ENCODE assay signal across 8 mouse cellular contexts in the genomic region with DNA sequence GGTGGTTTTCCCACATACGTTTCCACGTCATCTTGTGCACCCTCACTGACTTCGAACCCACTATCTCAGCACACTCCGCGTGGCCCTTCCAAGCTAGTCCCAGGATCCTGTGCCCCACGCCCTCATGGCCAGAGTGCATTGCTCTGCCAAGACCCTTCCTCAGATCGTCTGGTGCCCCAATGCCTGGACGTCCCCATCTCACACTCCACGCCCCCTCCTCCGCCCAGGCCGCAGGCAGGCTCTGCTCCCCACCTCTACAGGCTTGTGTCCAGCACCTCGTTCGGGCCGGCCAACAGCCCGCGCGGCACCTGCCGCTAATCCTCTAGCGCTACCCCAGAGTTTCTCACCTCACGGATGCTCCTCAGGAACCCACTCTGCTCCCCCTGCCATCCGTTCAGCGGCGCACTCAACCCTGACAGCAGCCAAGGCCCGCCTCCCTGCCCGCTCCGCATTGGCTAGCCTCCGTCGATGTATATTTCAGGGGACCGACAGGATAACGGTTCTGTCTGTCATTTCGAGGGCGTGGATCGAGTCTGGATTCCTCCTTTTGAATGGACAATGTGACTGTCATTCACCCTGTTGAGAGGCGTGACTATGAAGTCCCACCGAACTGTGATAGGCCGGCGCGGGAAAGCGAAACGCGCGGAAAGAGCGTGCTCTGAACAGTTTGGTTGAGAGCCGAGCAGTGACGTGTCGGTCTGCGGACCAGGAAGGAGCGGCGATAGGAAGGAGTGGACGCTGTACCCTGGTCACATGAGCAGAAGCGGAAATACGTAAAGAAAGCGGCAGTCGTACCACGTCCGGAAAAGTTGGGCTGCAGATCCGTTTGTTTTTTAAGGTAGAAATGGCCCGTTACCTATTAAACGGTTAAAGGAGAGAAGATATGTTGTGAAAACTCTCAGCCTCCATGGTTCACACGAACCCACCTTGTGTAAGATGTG. TPM values are rescaled to one million over a fixed set of nuclear protein-coding genes. Genes with fewer than 3 reads are reported as not detected.
DNase-seq lines count a peak whose midpoint lies in the region; ATAC-seq and TF ChIP-seq lines count a peak whose summit lies in the region.

A gene (minus strand): TSS at position 477 of the 941 bp plus-strand sequence.

- under 1% methylated on average over 60 of the region's 60 CpGs for WGBS in kidney, embryonic 14.5 days
- under 1% methylated on average over 60 of the region's 60 CpGs for WGBS in limb, embryonic 15.5 days

- peak; percentile 99 for DNase-seq in A20 (ENCODE audit: low read depth, low spot score)
- DNase-seq in heart, adult 9 months (ENCODE audit: low spot score in 2 of 2) = peak; percentile 99
- peak; percentile 94 to 96 for DNase-seq in monocyte, adult 2 months (ENCODE audit: low read depth in 1 of 2, low spot score in 2 of 2)
- peak; percentile 99 for DNase-seq in spleen, postnatal 36 days (ENCODE audit: low spot score in 2 of 2)

- H3K9ac ChIP-seq in kidney, embryonic 14.5 days (ENCODE audit: low read depth, low read length) = peak within 1 kb of the TSS; percentile 87
- peak within 1 kb of the TSS; percentile 90 for H3K9ac ChIP-seq in limb, embryonic 15.5 days

- peak within 1 kb of the TSS; percentile 87 for H3K4me3 ChIP-seq in bone marrow macrophage, adult 2 months (ENCODE audit: insufficient read depth, low read length)
- H3K4me3 ChIP-seq in embryonic fibroblast, embryonic 13.5 days (ENCODE audit: insufficient read depth, low read length) = peak within 1 kb of the TSS; percentile 80
- H3K4me3 ChIP-seq in kidney, embryonic 14.5 days (ENCODE audit: low read length) = peak within 1 kb of the TSS; percentile 100
- peak within 1 kb of the TSS; percentile 99 for H3K4me3 ChIP-seq in limb, embryonic 15.5 days

- peak within 1 kb of the TSS; percentile 87 for H3K27ac ChIP-seq in bone marrow macrophage, adult 2 months (ENCODE audit: insufficient read depth, low read depth, low read length)
- H3K27ac ChIP-seq in embryonic fibroblast, embryonic 13.5 days (ENCODE audit: insufficient read depth, low read length) = peak within 1 kb of the TSS; percentile 76
- H3K27ac ChIP-seq in kidney, embryonic 14.5 days (ENCODE audit: low read depth, low read length) = peak within 1 kb of the TSS; percentile 52
- H3K27ac ChIP-seq in limb, embryonic 15.5 days = peak within 1 kb of the TSS; percentile 96

- H3K4me2 ChIP-seq in kidney, embryonic 14.5 days (replicated peaks; ENCODE audit: low read depth, low read length) = peak within 1 kb of the TSS; percentile 76
- peak within 1 kb of the TSS; percentile 68 for H3K4me2 ChIP-seq in limb, embryonic 15.5 days

- H3K9me3 ChIP-seq in kidney, embryonic 14.5 days (ENCODE audit: control insufficient read depth, low read length) = no peaks in the 10 kb centered on the region
- H3K9me3 ChIP-seq in limb, embryonic 15.5 days = no peaks in the 10 kb centered on the region

- 0 out of 2 replicates have a peak, but pooled peaks have one; percentile 35 for TF ChIP-seq POLR2A in bone marrow macrophage, adult 2 months (IDR thresholded peaks at IDR 0.05; ENCODE audit: borderline replicate concordance, low read depth, low read length)
- TF ChIP-seq POLR2A in embryonic fibroblast, embryonic 13.5 days (IDR thresholded peaks at IDR 0.05; ENCODE audit: low read depth, low read length) = peak; percentile 74

- H3K4me1 ChIP-seq in bone marrow macrophage, adult 2 months (ENCODE audit: control insufficient read depth, insufficient read depth, low read length) = peaks cover 8% of the 10 kb centered on the region
- H3K4me1 ChIP-seq in embryonic fibroblast, embryonic 13.5 days (ENCODE audit: control insufficient read depth, insufficient read depth, low read length) = peaks cover 2% of the 10 kb centered on the region; the same call in 1 of the 2 replicates
- peaks cover 15% of the 10 kb centered on the region for H3K4me1 ChIP-seq in kidney, embryonic 14.5 days (ENCODE audit: control insufficient read depth, insufficient read depth, low read length)
- peaks cover 13% of the 10 kb centered on the region for H3K4me1 ChIP-seq in limb, embryonic 15.5 days

- no peak for TF ChIP-seq CTCF in bone marrow macrophage, adult 2 months (IDR thresholded peaks at IDR 0.05; ENCODE audit: low read depth, low read length)
- TF ChIP-seq CTCF in embryonic fibroblast, embryonic 13.5 days (IDR thresholded peaks at IDR 0.05; ENCODE audit: borderline replicate concordance, insufficient read depth, low read length) = no peak

- peak; percentile 100 for ATAC-seq in kidney, embryonic 14.5 days (ENCODE audit: low FRiP score, low TSS enrichment)
- peak; percentile 100 for ATAC-seq in limb, embryonic 15.5 days (ENCODE audit: insufficient number of reproducible peaks, low FRiP score, low TSS enrichment, low read depth)

- peaks cover 20% of the 10 kb centered on the region for H3K36me3 ChIP-seq in kidney, embryonic 14.5 days (ENCODE audit: control insufficient read depth, insufficient read depth, low read length)
- H3K36me3 ChIP-seq in limb, embryonic 15.5 days = peaks cover 15% of the 10 kb centered on the region

- H3K27me3 ChIP-seq in kidney, embryonic 14.5 days (ENCODE audit: control insufficient read depth, insufficient read depth, low read length) = no peaks in the 10 kb centered on the region
- H3K27me3 ChIP-seq in limb, embryonic 15.5 days = no peaks in the 10 kb centered on the region

RNA-seq across cellular contexts. Expression of the gene that starts here (rescaled TPM):
- polyA plus RNA-seq in bone marrow macrophage, adult 2 months (2012; ENCODE audit: insufficient read depth, insufficient read length, missing spikeins) = 206 and 215 TPM in 2 replicates
- 655 and 681 TPM in 2 replicates for polyA plus RNA-seq in embryonic fibroblast, embryonic 13.5 days (2011; ENCODE audit: insufficient read length, low read depth, missing spikeins)
- 179 and 240 TPM in 2 replicates for polyA plus RNA-seq in kidney, embryonic 14.5 days (2014; fragmentation: Nextera tagmentation; extraction: Ambion mirVana)
- 315 and 320 TPM in 2 replicates for polyA plus RNA-seq in limb, embryonic 15.5 days (2015; fragmentation: Nextera tagmentation; extraction: Ambion mirVana)

Comparison
In these comparisons a context has a peak if more than half of its experiments do, and no peak if none do; other contexts are left out.
1. Peak in every context shown above with its lines: DNase-seq, ATAC-seq, H3K4me3 ChIP-seq and H3K27ac ChIP-seq.